Mouse (Mus musculus) liver, embryonic 15.5 days (tissue): ENCODE results near the gene Pigv. TPM values are rescaled to one million over a fixed set of nuclear protein-coding genes. Genes with fewer than 3 reads are reported as not detected.

Source experiments
- ATAC-seq: fragments of 200-750 bp; cut with Nextera tagmentation; 2 replicates; pipeline ENCODE4 v1.8.0; 2017; ENCODE audit warnings: moderate number of reproducible peaks, mild to moderate bottlenecking, moderate library complexity; ENCODE audit not compliant: insufficient read depth
- H3K27ac ChIP-seq: fragments of 300-500 bp; sonication (generic); replicated peaks from 2 replicates; pipeline ENCODE4 v1.5.1; 2015; ENCODE audit warnings: mild to moderate bottlenecking, inconsistent platforms
- H3K27me3 ChIP-seq: fragments of 300-500 bp; sonication (generic); 2 replicates; pipeline ENCODE4 v1.6.1; 2015; ENCODE audit warnings: mild to moderate bottlenecking, inconsistent platforms
- H3K36me3 ChIP-seq: fragments of 300-500 bp; sonication (generic); replicated peaks from 2 replicates; pipeline ENCODE4 v1.6.1; 2015; ENCODE audit warnings: moderate library complexity, mild to moderate bottlenecking, inconsistent platforms
- H3K4me1 ChIP-seq: fragments of 300-500 bp; sonication (generic); replicated peaks from 2 replicates; pipeline ENCODE4 v1.6.1; 2015; ENCODE audit warnings: inconsistent platforms
- H3K4me2 ChIP-seq: fragments of 300-500 bp; sonication (generic); 2 replicates; pipeline ENCODE4 v1.6.1; 2015; ENCODE audit warnings: moderate library complexity, mild to moderate bottlenecking, inconsistent platforms
- H3K4me3 ChIP-seq: fragments of 300-500 bp; sonication (generic); replicated peaks from 2 replicates; pipeline ENCODE4 v1.5.1; 2015; ENCODE audit warnings: mild to moderate bottlenecking, inconsistent platforms
- H3K9ac ChIP-seq: fragments of 300-500 bp; sonication (generic); 2 replicates; pipeline ENCODE4 v1.6.1; 2015; ENCODE audit warnings: moderate library complexity, mild to moderate bottlenecking, inconsistent platforms
- H3K9me3 ChIP-seq: fragments of 300-500 bp; sonication (generic); replicated peaks from 2 replicates; pipeline ENCODE4 v1.6.1; 2016; ENCODE audit warnings: inconsistent platforms
- WGBS: fragments of 180-500 bp; shearing (Covaris S2); methylation state at CpG from one replicate; pipeline ENCODE4 v1.1.7; 2015; ENCODE audit warnings: mixed read lengths; ENCODE audit not compliant: insufficient replicate concordance; 5-methylcytosine and 5-hydroxymethylcytosine counted together
- polyA plus RNA-seq: library from polyadenylated mRNA; unstranded; fragments of >200 nt; fragmentation: Nextera tagmentation; extraction: Ambion mirVana; gene quantifications from 2 replicates; pipeline ENCODE4 v1.2.1, GENCODE M21; 2015

Gene Pigv
- polyA plus RNA-seq, 1 experiment from 2014 or later: 5.5 TPM

DNA sequence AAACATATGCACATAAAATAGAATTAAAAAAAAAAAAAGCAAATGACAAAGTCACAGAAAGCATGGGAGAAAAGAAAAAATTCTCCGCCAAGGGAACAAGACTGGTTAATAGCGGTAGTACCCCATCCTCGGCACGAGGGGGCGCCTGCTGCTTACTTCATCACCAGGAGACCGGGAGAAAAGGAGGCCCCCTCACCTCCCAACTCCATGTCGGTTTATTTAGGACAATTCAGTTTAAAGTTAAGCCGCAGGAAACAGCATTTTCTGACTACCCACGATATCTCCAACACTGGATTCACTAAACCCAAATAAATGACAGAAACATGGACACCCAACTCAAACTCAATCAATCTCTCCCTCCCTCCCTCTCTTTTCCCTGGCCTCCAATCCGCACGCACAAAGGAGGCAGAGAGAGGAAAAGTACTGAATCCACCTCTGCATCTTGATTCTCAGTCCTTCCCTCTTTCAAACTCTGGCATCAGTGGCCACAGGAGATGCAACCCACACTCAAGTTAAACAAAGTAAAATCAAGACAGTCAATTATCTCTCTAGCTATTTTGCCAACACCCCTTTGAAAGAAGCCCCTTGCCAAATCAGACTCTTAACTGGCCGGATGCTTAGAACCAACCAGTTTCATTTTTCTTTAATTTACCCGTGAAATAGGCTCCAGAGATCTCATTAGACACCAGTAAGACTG lies 1.1 kb downstream of the Pigv start:
- Histone ChIP-seq H3K27ac (peak overlapping the region; percentile 98), H3K4me1 (peaks cover 63% of the 10 kb centered on the region), H3K4me2 (peak overlapping the region; percentile 90), H3K27me3 (no peaks in the 10 kb centered on the region), H3K4me3 (peak overlapping the region; percentile 77), H3K9me3 (no peaks in the 10 kb centered on the region), H3K9ac (peak overlapping the region; percentile 93), H3K36me3 (0 out of 2 replicates have a peak, but pooled peaks cover 11% of the 10 kb centered on the region)
- WGBS: 2% methylated on average over 13 of the region's 13 CpGs
- ATAC-seq: no peak

DNA sequence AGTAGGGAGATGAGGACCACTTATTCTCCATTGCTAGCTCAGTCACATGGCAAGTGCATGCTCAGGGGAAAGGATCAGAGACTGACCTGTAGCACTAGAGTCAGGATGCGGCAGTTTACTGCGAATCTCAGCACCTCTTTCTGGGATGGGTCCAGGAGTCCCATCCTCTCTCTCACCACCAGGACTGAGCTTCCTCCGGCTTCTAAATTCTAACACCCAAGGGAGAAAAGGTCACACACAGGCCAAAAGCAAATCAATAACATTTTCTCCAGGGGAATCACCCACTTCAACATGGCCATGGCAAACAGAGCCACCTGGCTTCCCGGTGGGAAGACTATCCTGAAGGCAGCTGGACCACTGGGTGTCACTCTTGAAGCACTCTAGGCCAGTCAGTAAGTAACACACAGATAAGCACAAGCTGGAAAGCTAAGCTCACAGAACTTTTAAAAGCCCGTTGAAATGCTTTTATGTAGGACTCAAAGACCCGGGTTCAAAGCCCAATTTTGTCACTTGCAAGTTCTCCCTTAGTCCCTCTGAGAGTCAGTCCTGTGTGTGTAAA lies 2.7 kb downstream of the Pigv start:
- H3K9ac ChIP-seq: no peak overlapping the region
- H3K4me1 ChIP-seq: peaks cover 56% of the 10 kb centered on the region
- no peak overlapping the region for H3K27ac ChIP-seq
- peaks cover 20% of the 10 kb centered on the region; the same call in 1 of the 2 replicates for H3K36me3 ChIP-seq
- no peak for ATAC-seq
- H3K4me3 ChIP-seq: no peak overlapping the region
- no peak overlapping the region for H3K4me2 ChIP-seq
- 55% methylated on average over 6 of the region's 6 CpGs for WGBS
- H3K9me3 ChIP-seq: no peaks in the 10 kb centered on the region
- H3K27me3 ChIP-seq: no peaks in the 10 kb centered on the region

DNA sequence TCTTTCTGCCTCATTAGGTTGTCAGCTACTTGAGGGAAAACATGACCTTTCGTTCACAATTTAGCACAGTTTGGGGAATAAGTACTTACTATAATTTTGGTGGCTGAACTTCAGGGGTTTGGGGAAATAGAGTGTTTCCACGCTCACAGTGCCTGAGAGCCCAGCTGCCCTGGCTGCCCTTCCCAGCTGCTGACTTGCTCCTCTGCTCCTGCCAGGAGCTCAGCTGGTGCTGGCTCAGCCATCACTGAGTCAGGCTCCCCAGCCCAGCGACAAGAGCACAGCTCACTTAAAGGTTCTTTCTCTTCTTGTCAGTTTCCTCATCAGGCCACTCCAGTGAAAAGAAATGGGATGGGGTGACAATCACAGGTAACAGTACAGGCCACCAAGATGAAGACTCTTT lies 3.9 kb downstream of the Pigv start:
- Histone ChIP-seq H3K9me3 (no peaks in the 10 kb centered on the region), H3K4me3 (no peak overlapping the region), H3K4me2 (no peak overlapping the region), H3K9ac (no peak overlapping the region), H3K36me3 (peaks cover 24% of the 10 kb centered on the region; the same call in 1 of the 2 replicates), H3K4me1 (peaks cover 44% of the 10 kb centered on the region), H3K27me3 (no peaks in the 10 kb centered on the region), H3K27ac (no peak overlapping the region)
- no peak for ATAC-seq
- WGBS: 75% methylated on average over 3 of the region's 3 CpGs

DNA sequence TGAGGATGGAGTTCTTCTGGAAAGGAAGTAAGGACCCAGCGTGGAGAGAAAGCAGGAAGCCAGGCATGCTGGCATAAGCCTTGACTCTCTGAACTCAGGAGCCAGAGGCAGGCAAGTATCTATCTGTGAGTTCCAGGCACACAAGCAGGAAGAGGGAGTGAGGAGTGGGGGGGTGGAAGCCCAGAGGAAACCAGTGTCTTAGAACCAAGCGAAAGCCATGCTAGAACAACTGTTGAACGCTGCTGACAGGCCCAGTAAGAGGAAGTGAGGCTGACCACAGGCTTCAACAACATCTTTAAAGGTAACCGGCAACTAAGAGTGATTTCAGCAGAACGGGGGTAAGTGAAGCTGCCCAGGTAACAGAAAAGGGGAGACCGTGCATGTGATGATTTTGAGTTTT lies 6.2 kb downstream of the Pigv start:
- peak overlapping the region; percentile 53 for H3K27ac ChIP-seq
- WGBS: 26% methylated on average over 6 of the region's 6 CpGs
- H3K4me1 ChIP-seq: peaks cover 25% of the 10 kb centered on the region
- H3K4me3 ChIP-seq: no peak overlapping the region
- ATAC-seq: 0 out of 2 replicates have a peak, but pooled peaks have one; percentile 18
- no peak overlapping the region for H3K9ac ChIP-seq
- H3K4me2 ChIP-seq: no peak overlapping the region
- H3K9me3 ChIP-seq: no peaks in the 10 kb centered on the region
- H3K27me3 ChIP-seq: no peaks in the 10 kb centered on the region
- peaks cover 31% of the 10 kb centered on the region for H3K36me3 ChIP-seq

- H3K4me2 ChIP-seq: no peak overlapping the region
- ATAC-seq: no peak
- peaks cover 31% of the 10 kb centered on the region for H3K36me3 ChIP-seq
- H3K4me1 ChIP-seq: peaks cover 26% of the 10 kb centered on the region
- no peak overlapping the region for H3K4me3 ChIP-seq
- H3K27me3 ChIP-seq: no peaks in the 10 kb centered on the region
- no peaks in the 10 kb centered on the region for H3K9me3 ChIP-seq
- H3K27ac ChIP-seq: no peak overlapping the region
- WGBS: 53% methylated on average over 11 of the region's 11 CpGs
- H3K9ac ChIP-seq: no peak overlapping the region
Measured at GRCm38 (mm10) chr4:133665118-133665517, 7.3 kb downstream of the Pigv start.

GRCm38 (mm10) chr4:133662945-133663344 lies 9.5 kb downstream of the Pigv start:
- Histone ChIP-seq H3K9ac (no peak overlapping the region), H3K27ac (no peak overlapping the region), H3K4me3 (no peak overlapping the region), H3K4me1 (peaks cover 38% of the 10 kb centered on the region), H3K9me3 (no peaks in the 10 kb centered on the region), H3K27me3 (no peaks in the 10 kb centered on the region), H3K36me3 (peaks cover 27% of the 10 kb centered on the region), H3K4me2 (no peak overlapping the region)
- 63% methylated on average over 8 of the region's 8 CpGs for WGBS
- ATAC-seq: no peak

- Histone ChIP-seq H3K4me3 (no peak overlapping the region), H3K36me3 (peaks cover 23% of the 10 kb centered on the region), H3K27ac (no peak overlapping the region), H3K4me2 (no peak overlapping the region), H3K9ac (no peak overlapping the region), H3K9me3 (no peaks in the 10 kb centered on the region), H3K4me1 (peaks cover 40% of the 10 kb centered on the region), H3K27me3 (no peaks in the 10 kb centered on the region)
- 79% methylated on average over 8 of the region's 8 CpGs for WGBS
- ATAC-seq: no peak
Measured at GRCm38 (mm10) chr4:133662421-133662820, 10.0 kb downstream of the Pigv start.

DNA sequence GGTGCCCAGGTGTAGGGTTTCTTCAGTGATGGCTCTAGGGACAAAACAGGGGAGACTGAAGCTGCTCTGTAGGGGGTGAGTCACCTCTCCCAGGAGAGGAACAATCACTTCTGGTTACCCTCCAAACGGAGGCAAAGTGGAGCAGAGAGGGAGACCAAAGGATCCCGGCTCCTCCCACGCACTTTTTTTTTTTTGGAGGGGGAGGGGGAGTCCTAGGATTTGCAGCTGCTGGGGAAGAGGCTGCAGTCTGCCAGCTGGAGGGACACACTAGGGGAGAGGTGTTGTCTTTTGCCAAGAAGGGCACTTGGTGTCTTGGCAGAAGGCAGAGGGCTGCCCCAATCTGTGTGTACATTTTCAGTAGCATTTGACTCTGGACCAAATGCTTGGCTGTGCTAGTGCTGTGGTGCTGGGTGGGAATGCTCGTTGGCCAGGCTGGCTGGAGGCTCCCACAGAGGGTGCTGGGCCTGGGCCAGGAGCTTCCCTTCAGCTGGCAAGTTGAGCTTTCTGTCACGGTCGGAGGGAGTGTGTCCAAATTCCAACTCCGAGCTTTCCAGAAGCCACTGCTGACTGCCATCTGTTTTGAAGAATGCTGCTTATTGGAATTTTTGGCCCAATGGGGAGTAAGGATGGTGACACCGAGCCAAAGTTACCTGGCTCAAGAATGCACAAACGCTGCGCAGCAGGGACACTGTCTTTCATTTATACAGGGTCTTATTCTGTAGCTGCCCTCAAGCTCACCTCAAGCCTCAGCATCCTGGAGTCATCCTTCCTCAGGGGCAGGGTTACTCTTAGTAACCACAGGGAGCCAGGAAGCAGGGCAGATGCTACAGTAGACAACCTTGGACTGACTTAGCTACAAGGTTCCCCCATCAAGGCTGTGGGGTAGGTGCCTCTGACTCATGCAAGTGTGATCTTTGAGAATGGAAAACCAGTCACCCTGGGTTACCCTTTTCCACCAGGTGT lies 12.0 kb downstream of the Pigv start:
- Histone ChIP-seq H3K27me3 (no peaks in the 10 kb centered on the region), H3K9me3 (no peaks in the 10 kb centered on the region), H3K36me3 (peaks cover 16% of the 10 kb centered on the region), H3K9ac (0 out of 2 replicates have a peak overlapping the region, but pooled peaks have one; percentile 17), H3K27ac (peak overlapping the region; percentile 84), H3K4me2 (peak overlapping the region; percentile 34), H3K4me3 (peak overlapping the region; percentile 10; the same call in 1 of the 2 replicates), H3K4me1 (peaks cover 38% of the 10 kb centered on the region)
- WGBS: 26% methylated on average over 10 of the region's 10 CpGs
- ATAC-seq: peak; percentile 20

- peak overlapping the region; percentile 84 for H3K27ac ChIP-seq
- H3K9ac ChIP-seq: no peak overlapping the region
- H3K36me3 ChIP-seq: peaks cover 9% of the 10 kb centered on the region
- peak overlapping the region; percentile 10; the same call in 1 of the 2 replicates for H3K4me3 ChIP-seq
- H3K4me1 ChIP-seq: peaks cover 31% of the 10 kb centered on the region
- no peaks in the 10 kb centered on the region for H3K9me3 ChIP-seq
- H3K27me3 ChIP-seq: no peaks in the 10 kb centered on the region
- ATAC-seq: peak; percentile 39
- 8% methylated on average over 15 of the region's 15 CpGs for WGBS
- peak overlapping the region; percentile 34 for H3K4me2 ChIP-seq
Measured at GRCm38 (mm10) chr4:133659497-133660192, 12.8 kb downstream of the Pigv start.

GRCm38 (mm10) chr4:133658729-133659128 lies 13.7 kb downstream of the Pigv start:
- no peak overlapping the region for H3K4me2 ChIP-seq
- peaks cover 31% of the 10 kb centered on the region for H3K4me1 ChIP-seq
- ATAC-seq: no peak
- WGBS: 32% methylated on average over 2 of the region's 2 CpGs
- no peak overlapping the region for H3K4me3 ChIP-seq
- H3K9me3 ChIP-seq: no peaks in the 10 kb centered on the region
- H3K27ac ChIP-seq: peak overlapping the region; percentile 84
- no peak overlapping the region for H3K9ac ChIP-seq
- H3K36me3 ChIP-seq: peaks cover 7% of the 10 kb centered on the region
- no peaks in the 10 kb centered on the region for H3K27me3 ChIP-seq
